Mouse (Mus musculus) forebrain, embryonic 11.5 days (tissue): ENCODE results near the gene Gtpbp3. TPM values are rescaled to one million over a fixed set of nuclear protein-coding genes. Genes with fewer than 3 reads are reported as not detected.
A peak's percentile ranks its signal among the peaks of the same experiment; 100 is the strongest.

Source experiments
- ATAC-seq: fragments of 200-750 bp; cut with Nextera tagmentation; replicated peaks from 2 replicates; pipeline ENCODE4 v1.8.0; 2017; ENCODE audit warnings: moderate TSS enrichment; ENCODE audit not compliant: low FRiP score
- DNase-seq: peaks from one replicate; pipeline ENCODE4 v3.0.0-alpha.2; 2017; ENCODE audit warnings: low spot score
- H3K27ac ChIP-seq: fragments of 300-500 bp; sonication (generic); 2 replicates; pipeline ENCODE4 v1.5.1; 2014; ENCODE audit warnings: low read depth, low read length
- H3K27me3 ChIP-seq: fragments of 300-500 bp; sonication (generic); 2 replicates; pipeline ENCODE4 v1.6.1; 2014; ENCODE audit warnings: mild to moderate bottlenecking, low read length, mixed read lengths; ENCODE audit not compliant: control insufficient read depth, insufficient read depth
- H3K36me3 ChIP-seq: fragments of 300-500 bp; sonication (generic); 2 replicates; pipeline ENCODE4 v1.6.1; 2014; ENCODE audit warnings: mild to moderate bottlenecking, low read length, moderate library complexity, mixed read lengths; ENCODE audit not compliant: control insufficient read depth, insufficient read depth
- H3K4me1 ChIP-seq: fragments of 300-500 bp; sonication (generic); replicated peaks from 2 replicates; pipeline ENCODE4 v1.6.1; 2014; ENCODE audit warnings: low read length, mixed read lengths; ENCODE audit not compliant: control insufficient read depth, insufficient read depth
- H3K4me2 ChIP-seq: fragments of 300-500 bp; sonication (generic); 2 replicates; pipeline ENCODE4 v1.6.1; 2014; ENCODE audit warnings: low read depth, mild to moderate bottlenecking, low read length, moderate library complexity, mixed read lengths; ENCODE audit not compliant: severe bottlenecking
- H3K4me3 ChIP-seq: fragments of 300-500 bp; sonication (generic); 2 replicates; pipeline ENCODE4 v1.5.1; 2014; ENCODE audit warnings: low read depth, low read length
- H3K9ac ChIP-seq: fragments of 300-500 bp; sonication (generic); 2 replicates; pipeline ENCODE4 v1.6.1; 2014; ENCODE audit warnings: low read length
- H3K9me3 ChIP-seq: fragments of 300-500 bp; sonication (generic); 2 replicates; pipeline ENCODE4 v1.6.1; 2016; ENCODE audit warnings: low read length, mixed read lengths; ENCODE audit not compliant: control insufficient read depth
- WGBS: fragments of 180-500 bp; shearing (Covaris S2); extraction: QIAGEN DNeasy Blood & Tissue Kit; methylation state at CpG from one replicate; pipeline ENCODE4 v1.1.7; 2014; 5-methylcytosine and 5-hydroxymethylcytosine counted together
- polyA plus RNA-seq: library from polyadenylated mRNA; unstranded; fragments of >200 nt; fragmentation: Nextera tagmentation; extraction: Ambion mirVana; gene quantifications from 2 replicates; pipeline ENCODE4 v1.2.1, GENCODE M21; 2014

Gene Gtpbp3
- polyA plus RNA-seq, 1 experiment from 2014 or later: 10.8 TPM

DNA sequence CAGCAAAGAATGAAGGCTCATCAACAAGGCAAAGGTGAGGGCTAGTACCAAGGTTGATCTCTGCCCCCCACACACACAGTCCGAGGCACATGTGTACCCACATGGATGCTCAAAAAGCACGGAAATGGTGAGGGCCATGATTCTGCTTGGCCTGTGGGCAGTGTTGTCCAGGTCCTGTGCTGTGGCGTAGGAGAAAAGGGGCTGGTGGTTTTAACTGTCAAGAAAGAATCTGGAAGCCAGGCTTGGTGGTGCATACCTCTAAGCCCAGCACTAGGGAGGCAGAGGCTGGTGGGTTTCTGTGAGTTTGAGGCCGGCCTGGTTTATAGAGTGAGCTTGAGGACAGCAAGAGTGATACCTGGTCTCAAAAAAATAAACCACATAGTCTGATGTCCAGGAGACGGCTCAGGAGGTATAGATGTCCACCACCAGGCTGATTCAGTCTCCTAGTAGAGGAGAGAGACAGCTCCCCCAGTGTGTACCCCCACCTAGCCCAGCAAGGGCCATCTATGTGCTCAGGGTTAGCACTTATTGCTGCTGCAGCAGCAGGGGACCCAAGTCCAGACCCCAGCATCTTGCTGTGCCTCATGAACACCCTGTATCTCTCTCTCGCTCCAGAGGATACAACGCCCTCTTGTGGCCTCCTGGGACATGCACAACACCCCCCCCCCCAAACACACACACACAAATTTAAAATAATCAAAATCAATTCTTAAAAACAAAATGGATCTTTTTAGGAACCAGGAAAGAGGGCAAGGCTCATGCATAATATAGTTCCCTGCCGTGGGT, 15.1 kb upstream of the Gtpbp3 start:
- H3K4me3 ChIP-seq: no peak overlapping the region
- DNase-seq (no peak), ATAC-seq (no peak)
- H3K36me3 ChIP-seq: no peaks in the 10 kb centered on the region; the same call in 1 of the 2 replicates
- H3K4me1 ChIP-seq: peaks cover 11% of the 10 kb centered on the region
- H3K27me3 ChIP-seq: no peaks in the 10 kb centered on the region
- WGBS: 91% methylated on average over 8 of the region's 8 CpGs
- no peak overlapping the region for H3K27ac ChIP-seq
- no peaks in the 10 kb centered on the region for H3K9me3 ChIP-seq
- no peak overlapping the region for H3K9ac ChIP-seq
- no peak overlapping the region for H3K4me2 ChIP-seq

DNA sequence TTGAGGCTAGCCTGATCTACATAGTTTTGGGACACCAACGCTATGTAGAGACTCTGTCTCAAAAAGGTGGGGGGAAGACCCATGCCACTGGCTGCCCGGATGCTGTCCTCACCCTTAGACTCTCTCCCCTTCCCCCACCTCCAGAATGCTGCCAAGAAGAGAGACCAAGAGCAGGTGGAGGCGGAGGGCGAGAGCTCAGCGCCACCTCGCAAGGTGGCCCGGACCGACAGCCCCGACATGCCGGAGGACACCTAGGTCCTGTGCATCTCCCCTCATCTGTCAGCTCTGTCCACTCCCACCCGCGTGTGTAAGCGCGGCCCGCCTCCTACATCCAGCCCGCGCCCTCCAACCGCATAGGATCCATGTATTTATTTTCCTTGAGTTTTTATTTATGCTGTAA, 13.6 kb upstream of the Gtpbp3 start:
- Histone ChIP-seq H3K9ac (no peak overlapping the region), H3K27ac (no peak overlapping the region), H3K4me1 (peaks cover 11% of the 10 kb centered on the region), H3K36me3 (no peaks in the 10 kb centered on the region; the same call in 1 of the 2 replicates), H3K27me3 (no peaks in the 10 kb centered on the region), H3K4me2 (no peak overlapping the region), H3K4me3 (no peak overlapping the region), H3K9me3 (no peaks in the 10 kb centered on the region)
- WGBS: 96% methylated on average over 18 of the region's 18 CpGs
- DNase-seq (no peak), ATAC-seq (no peak)

GRCm38 (mm10) chr8:71474785-71475701, 12.9 kb upstream of the Gtpbp3 start:
- DNase-seq (no peak), ATAC-seq (no peak)
- Histone ChIP-seq H3K36me3 (no peaks in the 10 kb centered on the region; the same call in none of the 2 replicates), H3K4me2 (no peak overlapping the region), H3K27ac (no peak overlapping the region), H3K4me3 (no peak overlapping the region), H3K9ac (no peak overlapping the region; the same call in 1 of the 2 replicates), H3K9me3 (no peaks in the 10 kb centered on the region), H3K4me1 (peaks cover 7% of the 10 kb centered on the region), H3K27me3 (no peaks in the 10 kb centered on the region)
- WGBS: 90% methylated on average over 25 of the region's 25 CpGs

GRCm38 (mm10) chr8:71475702-71476075, 12.2 kb upstream of the Gtpbp3 start:
- H3K4me3 ChIP-seq: peak overlapping the region; percentile 51
- peak overlapping the region; percentile 86 for H3K4me2 ChIP-seq
- peak overlapping the region; percentile 64; the same call in 1 of the 2 replicates for H3K27ac ChIP-seq
- peak overlapping the region; percentile 70 for H3K9ac ChIP-seq
- peaks cover 4% of the 10 kb centered on the region for H3K4me1 ChIP-seq
- DNase-seq: no peak
- 32% methylated on average over 4 of the region's 4 CpGs for WGBS
- no peaks in the 10 kb centered on the region for H3K27me3 ChIP-seq
- no peaks in the 10 kb centered on the region for H3K9me3 ChIP-seq
- no peaks in the 10 kb centered on the region; the same call in none of the 2 replicates for H3K36me3 ChIP-seq
- ATAC-seq: peak; percentile 19

DNA sequence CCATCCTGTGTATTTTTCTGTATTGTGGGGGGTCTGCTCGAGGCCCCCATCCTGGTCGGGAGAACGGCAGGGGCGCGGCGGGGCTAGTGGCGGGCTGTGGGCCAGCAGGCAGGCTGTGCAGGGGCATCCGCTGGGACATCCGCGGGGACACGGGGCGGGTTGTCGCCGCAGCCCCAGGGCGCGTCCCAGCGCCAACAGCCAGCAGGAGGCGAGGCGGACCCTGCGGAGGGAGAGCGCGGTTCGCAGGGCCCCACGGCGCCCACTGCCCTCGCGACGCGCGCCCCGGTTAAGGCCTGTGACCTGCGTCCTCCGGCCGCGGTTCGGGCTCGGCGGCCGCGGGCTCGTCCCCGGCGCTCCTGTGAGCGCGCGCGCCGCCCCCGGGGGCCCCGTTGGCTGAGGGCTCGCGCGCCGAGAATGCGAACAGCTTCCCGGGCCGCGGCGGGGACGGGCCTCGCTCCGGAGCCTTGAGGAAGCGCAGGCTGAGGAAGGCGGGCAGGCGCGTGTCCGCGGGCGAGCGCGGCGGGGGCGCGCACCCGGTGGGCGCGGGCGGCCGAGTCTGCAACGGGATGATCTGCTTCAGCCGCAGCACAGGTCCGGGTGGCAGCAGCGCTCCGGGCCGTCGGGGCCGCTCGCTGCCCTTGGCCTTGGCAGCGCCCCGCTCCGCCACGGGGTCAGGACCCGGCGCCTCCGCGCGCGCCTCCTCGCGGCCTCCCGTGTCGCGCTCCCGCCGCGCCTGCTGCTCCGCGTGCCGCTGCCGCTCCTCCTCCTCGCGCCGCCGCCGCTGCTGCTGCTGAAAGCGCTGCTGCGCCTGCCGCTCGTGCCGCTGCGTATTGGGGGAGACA, 11.6 kb upstream of the Gtpbp3 start:
- Histone ChIP-seq H3K4me2 (peak overlapping the region; percentile 86), H3K27me3 (no peaks in the 10 kb centered on the region), H3K9me3 (no peaks in the 10 kb centered on the region), H3K36me3 (no peaks in the 10 kb centered on the region; the same call in none of the 2 replicates), H3K4me3 (peak overlapping the region; percentile 51), H3K27ac (peak overlapping the region; percentile 64), H3K9ac (peak overlapping the region; percentile 70), H3K4me1 (peaks cover 4% of the 10 kb centered on the region)
- ATAC-seq (peak; percentile 70), DNase-seq (peak; percentile 88)
- WGBS: under 1% methylated on average over 117 of the region's 121 CpGs

- no peaks in the 10 kb centered on the region for H3K9me3 ChIP-seq
- WGBS: 42% methylated on average over 14 of the region's 14 CpGs
- H3K4me2 ChIP-seq: peak overlapping the region; percentile 86
- H3K4me1 ChIP-seq: peaks cover 4% of the 10 kb centered on the region
- H3K27me3 ChIP-seq: no peaks in the 10 kb centered on the region
- DNase-seq (peak; percentile 68), ATAC-seq (no peak)
- H3K9ac ChIP-seq: peak overlapping the region; percentile 70
- no peak overlapping the region for H3K27ac ChIP-seq
- peak overlapping the region; percentile 51 for H3K4me3 ChIP-seq
- H3K36me3 ChIP-seq: no peaks in the 10 kb centered on the region; the same call in none of the 2 replicates
These were observed 10.6 kb upstream of the Gtpbp3 start for GRCm38 (mm10) chr8:71477196-71477845.

- WGBS: 93% methylated on average over 11 of the region's 11 CpGs
- Histone ChIP-seq H3K36me3 (no peaks in the 10 kb centered on the region; the same call in none of the 2 replicates), H3K4me1 (peaks cover 4% of the 10 kb centered on the region)
These were observed 9.0 kb upstream of the Gtpbp3 start for GRCm38 (mm10) chr8:71478943-71479342.

More at GRCm38 (mm10) chr8:71478943-71479342, 9.0 kb upstream of the Gtpbp3 start:
- Histone ChIP-seq H3K9me3 (no peaks in the 10 kb centered on the region), H3K27ac (no peak overlapping the region), H3K4me3 (no peak overlapping the region), H3K4me2 (no peak overlapping the region), H3K9ac (no peak overlapping the region), H3K27me3 (no peaks in the 10 kb centered on the region)
- ATAC-seq (no peak), DNase-seq (no peak)
